Mouse (Mus musculus): ENCODE results near the gene Mgll. TPM values are rescaled to one million over a fixed set of nuclear protein-coding genes. Genes with fewer than 3 reads are reported as not detected.

Gene Mgll
- total and polyA plus RNA-seq, 2 experiments, result 81.3 to 158 TPM

GRCm38 (mm10) chr6:88843241-88843640 is 119.0 kb downstream of the Mgll start:
- 81% methylated on average over 7 of the region's 7 CpGs for WGBS
- H3K79me2 ChIP-seq (ENCODE audit: control insufficient read depth, insufficient read depth, low read length), result peaks cover 4% of the 10 kb centered on the region; the same call in 1 of the 2 replicates
- peak overlapping the region; percentile 86 for H3K9ac ChIP-seq (ENCODE audit: low read depth, low read length)
- H3K4me3 ChIP-seq (ENCODE audit: insufficient read depth, low read depth, low read length), result peak overlapping the region; percentile 66; the same call in 1 of the 2 replicates
- H3K27ac ChIP-seq (replicated peaks; ENCODE audit: insufficient read depth, low read depth, low read length), result no peak overlapping the region
- peaks cover 11% of the 10 kb centered on the region for H3K4me1 ChIP-seq (ENCODE audit: control insufficient read depth, insufficient read depth, low read length)
- H3K27me3 ChIP-seq (ENCODE audit: control insufficient read depth, insufficient read depth, low read length), result no peaks in the 10 kb centered on the region
- TF ChIP-seq POLR2A (IDR thresholded peaks at IDR 0.05; ENCODE audit: extremely low read depth, insufficient read depth, low read length) (no peak), CTCF (IDR thresholded peaks at IDR 0.05; ENCODE audit: low read depth, low read length) (no peak)
- DNase-seq (ENCODE audit: extremely low read depth, low read depth, low spot score), result no peak
- H3K36me3 ChIP-seq (ENCODE audit: control insufficient read depth, insufficient read depth, low read length), result no peaks in the 10 kb centered on the region

GRCm38 (mm10) chr6:88843781-88844725 is 119.8 kb downstream of the Mgll start:
- DNase-seq (ENCODE audit: extremely low read depth, low read depth, low spot score), result no peak
- 89% methylated on average over 9 of the region's 9 CpGs for WGBS
- Histone ChIP-seq H3K27me3 (ENCODE audit: control insufficient read depth, insufficient read depth, low read length) (no peaks in the 10 kb centered on the region), H3K4me3 (ENCODE audit: insufficient read depth, low read depth, low read length) (no peak overlapping the region), H3K4me1 (ENCODE audit: control insufficient read depth, insufficient read depth, low read length) (peaks cover 11% of the 10 kb centered on the region), H3K79me2 (ENCODE audit: control insufficient read depth, insufficient read depth, low read length) (peaks cover 4% of the 10 kb centered on the region; the same call in 1 of the 2 replicates), H3K9ac (ENCODE audit: low read depth, low read length) (no peak overlapping the region), H3K36me3 (ENCODE audit: control insufficient read depth, insufficient read depth, low read length) (no peaks in the 10 kb centered on the region), H3K27ac (replicated peaks; ENCODE audit: insufficient read depth, low read depth, low read length) (no peak overlapping the region)
- TF ChIP-seq CTCF (IDR thresholded peaks at IDR 0.05; ENCODE audit: low read depth, low read length) (no peak), POLR2A (IDR thresholded peaks at IDR 0.05; ENCODE audit: extremely low read depth, insufficient read depth, low read length) (no peak)

- Histone ChIP-seq H3K36me3 (ENCODE audit: control insufficient read depth, insufficient read depth, low read length) (no peaks in the 10 kb centered on the region), H3K79me2 (ENCODE audit: control insufficient read depth, insufficient read depth, low read length) (peaks cover 4% of the 10 kb centered on the region; the same call in 1 of the 2 replicates), H3K9ac (ENCODE audit: low read depth, low read length) (no peak overlapping the region), H3K4me3 (ENCODE audit: insufficient read depth, low read depth, low read length) (no peak overlapping the region), H3K27ac (replicated peaks; ENCODE audit: insufficient read depth, low read depth, low read length) (no peak overlapping the region), H3K27me3 (ENCODE audit: control insufficient read depth, insufficient read depth, low read length) (no peaks in the 10 kb centered on the region), H3K4me1 (ENCODE audit: control insufficient read depth, insufficient read depth, low read length) (peaks cover 11% of the 10 kb centered on the region)
- no peak for DNase-seq (ENCODE audit: extremely low read depth, low read depth, low spot score)
- 96% methylated on average over 7 of the region's 7 CpGs for WGBS
- no peak for TF ChIP-seq CTCF (IDR thresholded peaks at IDR 0.05; ENCODE audit: low read depth, low read length)
- no peak for TF ChIP-seq POLR2A (IDR thresholded peaks at IDR 0.05; ENCODE audit: extremely low read depth, insufficient read depth, low read length)
These were observed 120.8 kb downstream of the Mgll start for GRCm38 (mm10) chr6:88844901-88845565.

- Histone ChIP-seq H3K4me1 (ENCODE audit: control insufficient read depth, insufficient read depth, low read length) (peaks cover 5% of the 10 kb centered on the region; the same call in 1 of the 2 replicates), H3K27me3 (ENCODE audit: control insufficient read depth, insufficient read depth, low read length) (no peaks in the 10 kb centered on the region), H3K27ac (replicated peaks; ENCODE audit: insufficient read depth, low read depth, low read length) (no peak overlapping the region), H3K4me3 (ENCODE audit: insufficient read depth, low read depth, low read length) (no peak overlapping the region), H3K9ac (ENCODE audit: low read depth, low read length) (no peak overlapping the region), H3K36me3 (ENCODE audit: control insufficient read depth, insufficient read depth, low read length) (no peaks in the 10 kb centered on the region), H3K79me2 (ENCODE audit: control insufficient read depth, insufficient read depth, low read length) (no peaks in the 10 kb centered on the region)
- DNase-seq (ENCODE audit: extremely low read depth, low read depth, low spot score), result no peak
- WGBS, result 66% methylated on average over 2 of the region's 2 CpGs
- no peak for TF ChIP-seq CTCF (IDR thresholded peaks at IDR 0.05; ENCODE audit: low read depth, low read length)
- TF ChIP-seq POLR2A (IDR thresholded peaks at IDR 0.05; ENCODE audit: extremely low read depth, insufficient read depth, low read length), result no peak
These were observed 123.4 kb downstream of the Mgll start for GRCm38 (mm10) chr6:88847571-88847970.

GRCm38 (mm10) chr6:88849270-88849669 is 125.1 kb downstream of the Mgll start:
- Histone ChIP-seq H3K4me1 (ENCODE audit: control insufficient read depth, insufficient read depth, low read length) (no peaks in the 10 kb centered on the region), H3K27ac (replicated peaks; ENCODE audit: insufficient read depth, low read depth, low read length) (no peak overlapping the region), H3K36me3 (ENCODE audit: control insufficient read depth, insufficient read depth, low read length) (no peaks in the 10 kb centered on the region), H3K27me3 (ENCODE audit: control insufficient read depth, insufficient read depth, low read length) (no peaks in the 10 kb centered on the region), H3K4me3 (ENCODE audit: insufficient read depth, low read depth, low read length) (no peak overlapping the region), H3K9ac (ENCODE audit: low read depth, low read length) (no peak overlapping the region), H3K79me2 (ENCODE audit: control insufficient read depth, insufficient read depth, low read length) (no peaks in the 10 kb centered on the region)
- TF ChIP-seq POLR2A (IDR thresholded peaks at IDR 0.05; ENCODE audit: extremely low read depth, insufficient read depth, low read length), result no peak
- peak; percentile 77 for TF ChIP-seq CTCF (IDR thresholded peaks at IDR 0.05; ENCODE audit: low read depth, low read length)
- 46% methylated on average over 4 of the region's 4 CpGs for WGBS
- no peak for DNase-seq (ENCODE audit: extremely low read depth, low read depth, low spot score)
